Mouse (Mus musculus): ENCODE measurements around the gene Kif3b. TPM values are rescaled to one million over a fixed set of nuclear protein-coding genes. Genes with fewer than 3 reads are reported as not detected.

The Kif3b gene
- polyA plus RNA-seq, 1 experiment from 2014 or later = 5.8 TPM

DNA sequence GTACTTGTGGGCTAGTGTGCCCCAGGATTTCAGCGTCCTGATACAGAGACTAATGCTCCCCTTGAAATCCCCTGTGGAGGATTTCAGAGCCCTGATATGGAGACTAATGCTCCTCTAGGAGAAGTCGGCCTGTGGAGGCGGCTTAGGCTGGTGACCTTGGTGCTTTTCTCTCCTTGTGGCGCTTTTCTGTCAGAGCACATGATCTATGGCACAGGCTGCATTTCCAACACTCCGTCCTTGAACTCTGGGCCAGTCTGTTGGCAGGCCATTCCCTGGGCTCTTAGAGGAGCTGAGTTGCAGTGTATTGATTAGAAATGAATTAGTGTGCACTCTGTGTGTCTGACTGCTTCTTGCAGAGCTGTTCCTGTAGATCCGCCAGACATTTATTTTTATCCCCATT is 14.0 kb downstream of the Kif3b start:
- 52% methylated on average over 6 of the region's 6 CpGs for WGBS
- H3K27ac ChIP-seq (ENCODE audit: low read length) = no peak overlapping the region; the same call in 1 of the 2 replicates
- ATAC-seq (ENCODE audit: insufficient number of reproducible peaks, insufficient read depth, low FRiP score, low read depth) = no peak

DNA sequence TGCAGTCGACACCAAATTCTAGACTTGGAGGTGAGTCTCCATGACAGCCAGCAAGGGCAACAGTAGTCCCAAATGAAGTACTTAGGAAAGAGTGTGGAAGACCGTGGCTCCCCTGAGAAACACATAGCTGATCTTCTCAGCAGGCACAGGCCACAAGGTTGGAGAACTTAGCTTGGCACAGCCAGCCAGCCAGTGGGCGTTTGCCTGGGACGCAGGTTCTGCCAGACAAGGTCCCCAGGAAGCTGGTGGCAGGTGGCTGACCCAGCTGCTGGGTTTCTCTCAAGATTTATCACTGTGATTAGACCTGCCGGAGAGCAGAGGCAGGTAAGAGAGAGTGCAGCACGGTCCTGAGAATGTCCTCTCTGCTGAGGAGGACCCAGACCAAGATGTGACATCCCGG is 17.4 kb downstream of the Kif3b start:
- no peaks in the 10 kb centered on the region for H3K9me3 ChIP-seq (ENCODE audit: control insufficient read depth, low read depth, low read length)
- H3K4me3 ChIP-seq (ENCODE audit: low read depth, low read length) = no peak overlapping the region
- H3K4me1 ChIP-seq (ENCODE audit: control insufficient read depth, insufficient read depth, low read length) = no peaks in the 10 kb centered on the region
- WGBS = 66% methylated on average over 7 of the region's 7 CpGs
- no peak overlapping the region for H3K9ac ChIP-seq (replicated peaks; ENCODE audit: low read depth, low read length)
- no peak for ATAC-seq (ENCODE audit: insufficient number of reproducible peaks, insufficient read depth, low FRiP score, low read depth)
- H3K27ac ChIP-seq (ENCODE audit: low read length) = no peak overlapping the region
- no peaks in the 10 kb centered on the region for H3K27me3 ChIP-seq (ENCODE audit: control insufficient read depth, insufficient read depth, low read length)
- H3K4me2 ChIP-seq (replicated peaks; ENCODE audit: low read depth, low read length) = no peak overlapping the region
- no peaks in the 10 kb centered on the region; the same call in 1 of the 2 replicates for H3K36me3 ChIP-seq (ENCODE audit: control insufficient read depth, insufficient read depth, low read length)

More for the DNA sequence above, 14.0 kb downstream of the Kif3b start:
- H3K4me3 ChIP-seq (ENCODE audit: low read depth, low read length) = no peak overlapping the region
- H3K27me3 ChIP-seq (ENCODE audit: control insufficient read depth, insufficient read depth, low read length) = no peaks in the 10 kb centered on the region
- H3K9ac ChIP-seq (replicated peaks; ENCODE audit: low read depth, low read length) = no peak overlapping the region
- no peak overlapping the region for H3K4me2 ChIP-seq (replicated peaks; ENCODE audit: low read depth, low read length)
- no peaks in the 10 kb centered on the region for H3K9me3 ChIP-seq (ENCODE audit: control insufficient read depth, low read depth, low read length)
- no peaks in the 10 kb centered on the region for H3K36me3 ChIP-seq (ENCODE audit: control insufficient read depth, insufficient read depth, low read length)
- no peaks in the 10 kb centered on the region for H3K4me1 ChIP-seq (ENCODE audit: control insufficient read depth, insufficient read depth, low read length)

DNA sequence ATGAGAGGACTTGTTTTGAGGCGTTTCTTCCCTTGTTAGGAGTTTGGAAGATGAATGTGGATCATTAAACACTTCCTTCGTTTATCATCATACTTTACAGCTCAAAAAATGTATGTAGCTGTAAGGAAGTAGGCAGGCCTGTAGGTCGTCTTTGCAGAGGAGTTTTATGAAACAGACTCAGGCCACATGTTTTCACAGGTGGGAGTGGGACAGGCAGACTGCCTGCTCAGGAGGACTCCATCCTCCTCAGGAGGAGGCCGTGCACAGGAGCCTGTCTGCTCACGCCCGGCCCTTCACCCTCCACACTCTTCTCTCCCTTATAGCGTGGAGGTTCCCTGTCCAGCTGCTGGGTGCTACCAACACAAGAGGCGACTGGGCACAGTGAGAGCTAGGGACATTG is 17.9 kb downstream of the Kif3b start:
- no peaks in the 10 kb centered on the region for H3K4me1 ChIP-seq (ENCODE audit: control insufficient read depth, insufficient read depth, low read length)
- H3K9ac ChIP-seq (replicated peaks; ENCODE audit: low read depth, low read length) = no peak overlapping the region
- H3K27ac ChIP-seq (ENCODE audit: low read length) = no peak overlapping the region
- no peak for ATAC-seq (ENCODE audit: insufficient number of reproducible peaks, insufficient read depth, low FRiP score, low read depth)
- no peaks in the 10 kb centered on the region for H3K27me3 ChIP-seq (ENCODE audit: control insufficient read depth, insufficient read depth, low read length)
- H3K36me3 ChIP-seq (ENCODE audit: control insufficient read depth, insufficient read depth, low read length) = no peaks in the 10 kb centered on the region; the same call in 1 of the 2 replicates
- no peak overlapping the region for H3K4me3 ChIP-seq (ENCODE audit: low read depth, low read length)
- H3K9me3 ChIP-seq (ENCODE audit: control insufficient read depth, low read depth, low read length) = no peaks in the 10 kb centered on the region
- WGBS = 57% methylated on average over 8 of the region's 8 CpGs
- no peak overlapping the region for H3K4me2 ChIP-seq (replicated peaks; ENCODE audit: low read depth, low read length)

GRCm38 (mm10) chr2:153310228-153310627 is 19.0 kb downstream of the Kif3b start:
- no peak overlapping the region for H3K9ac ChIP-seq (replicated peaks; ENCODE audit: low read depth, low read length)
- H3K4me2 ChIP-seq (replicated peaks; ENCODE audit: low read depth, low read length) = no peak overlapping the region
- 82% methylated on average over 6 of the region's 6 CpGs for whole genome bisulfite sequencing
- ATAC-seq (ENCODE audit: insufficient number of reproducible peaks, insufficient read depth, low FRiP score, low read depth) = no peak
- no peaks in the 10 kb centered on the region; the same call in 1 of the 2 replicates for H3K36me3 ChIP-seq (ENCODE audit: control insufficient read depth, insufficient read depth, low read length)
- H3K4me1 ChIP-seq (ENCODE audit: control insufficient read depth, insufficient read depth, low read length) = no peaks in the 10 kb centered on the region
- no peak overlapping the region for H3K4me3 ChIP-seq (ENCODE audit: low read depth, low read length)
- no peaks in the 10 kb centered on the region for H3K9me3 ChIP-seq (ENCODE audit: control insufficient read depth, low read depth, low read length)
- H3K27me3 ChIP-seq (ENCODE audit: control insufficient read depth, insufficient read depth, low read length) = no peaks in the 10 kb centered on the region
- no peak overlapping the region for H3K27ac ChIP-seq (ENCODE audit: low read length)

DNA sequence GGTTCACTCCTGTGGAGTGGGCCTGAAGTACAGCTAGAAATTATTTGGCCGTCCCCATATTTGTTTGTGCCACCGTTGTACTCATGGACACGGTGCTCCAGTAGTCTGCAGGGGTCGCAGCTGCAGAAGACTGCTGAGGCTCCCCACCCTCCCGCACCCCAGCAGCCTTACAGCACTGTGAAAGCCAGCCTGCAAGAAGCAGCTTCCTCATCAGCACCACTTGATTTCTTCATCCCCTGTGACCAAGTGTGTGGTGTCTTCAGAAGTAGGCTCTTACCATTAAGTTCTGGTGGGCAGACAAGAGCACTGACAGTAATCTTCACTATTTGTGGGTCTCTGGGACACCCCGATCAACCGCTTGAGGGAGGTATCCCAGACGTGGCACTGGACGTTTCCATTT is 21.7 kb downstream of the Kif3b start:
- no peak overlapping the region for H3K9ac ChIP-seq (replicated peaks; ENCODE audit: low read depth, low read length)
- WGBS = 83% methylated on average over 9 of the region's 9 CpGs
- no peak for ATAC-seq (ENCODE audit: insufficient number of reproducible peaks, insufficient read depth, low FRiP score, low read depth)
- no peaks in the 10 kb centered on the region for H3K27me3 ChIP-seq (ENCODE audit: control insufficient read depth, insufficient read depth, low read length)
- H3K4me3 ChIP-seq (ENCODE audit: low read depth, low read length) = no peak overlapping the region
- H3K4me1 ChIP-seq (ENCODE audit: control insufficient read depth, insufficient read depth, low read length) = no peaks in the 10 kb centered on the region
- no peak overlapping the region for H3K27ac ChIP-seq (ENCODE audit: low read length)
- H3K9me3 ChIP-seq (ENCODE audit: control insufficient read depth, low read depth, low read length) = no peaks in the 10 kb centered on the region
- no peak overlapping the region for H3K4me2 ChIP-seq (replicated peaks; ENCODE audit: low read depth, low read length)
- peaks cover 8% of the 10 kb centered on the region; the same call in 1 of the 2 replicates for H3K36me3 ChIP-seq (ENCODE audit: control insufficient read depth, insufficient read depth, low read length)

GRCm38 (mm10) chr2:153318408-153318807 is 27.2 kb downstream of the Kif3b start:
- H3K9ac ChIP-seq (replicated peaks; ENCODE audit: low read depth, low read length) = no peak overlapping the region
- H3K4me2 ChIP-seq (replicated peaks; ENCODE audit: low read depth, low read length) = no peak overlapping the region
- no peaks in the 10 kb centered on the region for H3K9me3 ChIP-seq (ENCODE audit: control insufficient read depth, low read depth, low read length)
- no peak overlapping the region for H3K27ac ChIP-seq (ENCODE audit: low read length)
- 94% methylated on average over 4 of the region's 4 CpGs for WGBS
- H3K4me3 ChIP-seq (ENCODE audit: low read depth, low read length) = no peak overlapping the region
- peaks cover 27% of the 10 kb centered on the region for H3K36me3 ChIP-seq (ENCODE audit: control insufficient read depth, insufficient read depth, low read length)
- no peaks in the 10 kb centered on the region for H3K4me1 ChIP-seq (ENCODE audit: control insufficient read depth, insufficient read depth, low read length)
- H3K27me3 ChIP-seq (ENCODE audit: control insufficient read depth, insufficient read depth, low read length) = no peaks in the 10 kb centered on the region
- no peak for ATAC-seq (ENCODE audit: insufficient number of reproducible peaks, insufficient read depth, low FRiP score, low read depth)

DNA sequence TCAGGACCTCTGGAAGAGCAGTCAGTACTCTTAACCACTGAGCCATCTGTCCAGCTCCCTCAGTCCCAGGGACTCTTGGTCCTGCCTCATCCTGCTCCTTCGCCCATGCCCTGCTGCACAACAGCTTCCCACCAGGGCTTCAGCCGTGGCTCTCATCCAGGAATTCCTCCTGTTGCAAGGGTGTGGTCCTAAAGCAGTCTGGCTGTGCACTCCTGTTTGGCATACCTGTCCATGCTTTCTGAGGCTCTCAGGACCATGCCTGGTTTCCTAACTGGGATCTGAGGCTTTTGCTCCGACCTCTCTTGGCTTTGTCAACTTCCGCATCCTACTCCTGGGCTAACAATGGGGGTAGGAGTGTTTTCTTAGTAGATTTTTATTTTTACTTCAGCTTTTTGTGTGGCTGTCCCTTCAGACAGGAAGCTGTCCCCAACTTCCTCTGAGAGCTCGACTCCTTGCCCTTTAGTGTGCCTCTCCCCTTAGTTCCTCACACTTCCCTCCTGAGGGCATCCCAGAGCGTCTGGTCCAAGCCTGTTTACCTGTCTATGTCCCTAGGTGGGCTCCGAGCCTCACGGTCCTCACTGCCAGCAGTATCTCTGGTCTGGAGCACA is 27.9 kb downstream of the Kif3b start:
- H3K27me3 ChIP-seq (ENCODE audit: control insufficient read depth, insufficient read depth, low read length) = no peaks in the 10 kb centered on the region
- H3K4me2 ChIP-seq (replicated peaks; ENCODE audit: low read depth, low read length) = no peak overlapping the region
- H3K9me3 ChIP-seq (ENCODE audit: control insufficient read depth, low read depth, low read length) = no peaks in the 10 kb centered on the region
- no peak for ATAC-seq (ENCODE audit: insufficient number of reproducible peaks, insufficient read depth, low FRiP score, low read depth)
- WGBS = 80% methylated on average over 8 of the region's 8 CpGs
- no peak overlapping the region for H3K27ac ChIP-seq (ENCODE audit: low read length)
- H3K4me3 ChIP-seq (ENCODE audit: low read depth, low read length) = no peak overlapping the region
- no peaks in the 10 kb centered on the region for H3K4me1 ChIP-seq (ENCODE audit: control insufficient read depth, insufficient read depth, low read length)
- peaks cover 33% of the 10 kb centered on the region for H3K36me3 ChIP-seq (ENCODE audit: control insufficient read depth, insufficient read depth, low read length)
- no peak overlapping the region for H3K9ac ChIP-seq (replicated peaks; ENCODE audit: low read depth, low read length)

DNA sequence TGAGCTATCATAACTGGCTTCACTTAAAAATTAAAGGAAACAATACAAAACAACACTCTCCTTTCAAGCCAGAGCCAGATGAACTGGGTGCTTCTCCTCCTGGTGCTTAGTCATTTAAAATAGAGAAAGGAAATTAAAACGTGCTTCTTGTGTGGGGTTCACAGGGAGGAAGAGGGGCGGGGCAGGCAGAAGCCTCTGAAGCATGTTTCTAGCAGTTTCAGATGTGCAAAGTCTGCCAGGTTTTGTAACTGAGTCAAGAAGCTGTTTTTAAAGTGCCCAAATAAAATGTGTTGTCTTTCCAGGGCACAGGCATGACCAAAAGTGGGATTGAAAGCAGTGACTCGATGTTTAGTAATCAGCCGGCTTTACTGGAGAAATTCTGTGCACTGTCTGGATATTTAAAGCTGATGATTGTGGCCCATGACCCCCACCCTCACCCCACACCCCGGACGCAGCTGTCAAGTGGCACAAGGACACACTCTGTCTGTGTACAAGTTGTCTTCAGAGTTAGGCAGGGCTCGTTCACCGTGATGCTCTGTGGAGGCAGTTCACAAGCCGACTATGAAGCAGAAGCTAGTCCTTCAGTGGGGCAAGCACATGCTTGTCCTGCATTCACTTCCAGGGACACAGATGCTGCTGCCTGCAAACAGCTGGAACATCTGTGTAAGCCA is 34.6 kb downstream of the Kif3b start:
- Histone ChIP-seq H3K9ac (replicated peaks; ENCODE audit: low read depth, low read length) (no peak overlapping the region), H3K36me3 (ENCODE audit: control insufficient read depth, insufficient read depth, low read length) (peaks cover 35% of the 10 kb centered on the region), H3K27me3 (ENCODE audit: control insufficient read depth, insufficient read depth, low read length) (no peaks in the 10 kb centered on the region), H3K9me3 (ENCODE audit: control insufficient read depth, low read depth, low read length) (no peaks in the 10 kb centered on the region), H3K27ac (ENCODE audit: low read length) (no peak overlapping the region), H3K4me3 (ENCODE audit: low read depth, low read length) (no peak overlapping the region), H3K4me2 (replicated peaks; ENCODE audit: low read depth, low read length) (no peak overlapping the region), H3K4me1 (ENCODE audit: control insufficient read depth, insufficient read depth, low read length) (no peaks in the 10 kb centered on the region)
- no peak for ATAC-seq (ENCODE audit: insufficient number of reproducible peaks, insufficient read depth, low FRiP score, low read depth)
- 76% methylated on average over 9 of the region's 9 CpGs for WGBS

Measured in stomach, embryonic 14.5 days (tissue).